Mouse (Mus musculus) stomach, embryonic 14.5 days (tissue): ENCODE data around the gene Fam207a. TPM values are rescaled to one million over a fixed set of nuclear protein-coding genes. Genes with fewer than 3 reads are reported as not detected.
A peak's percentile ranks its signal among the peaks of the same experiment; 100 is the strongest.

ENCODE experiments used
- ATAC-seq: fragments of 200-750 bp; cut with Nextera tagmentation; 2 replicates; pipeline ENCODE4 v1.8.0; 2017; ENCODE audit warnings: low read depth, moderate TSS enrichment; ENCODE audit not compliant: insufficient number of reproducible peaks, insufficient read depth, low FRiP score
- H3K27ac ChIP-seq: fragments of 300-500 bp; sonication (generic); 2 replicates; pipeline ENCODE4 v1.5.1; 2014; ENCODE audit warnings: mild to moderate bottlenecking, low read length, moderate library complexity, mixed read lengths
- H3K27me3 ChIP-seq: fragments of 300-500 bp; sonication (generic); 2 replicates; pipeline ENCODE4 v1.6.1; 2014; ENCODE audit warnings: low read length, control low read depth, mixed read lengths; ENCODE audit not compliant: control insufficient read depth, insufficient read depth
- H3K36me3 ChIP-seq: fragments of 300-500 bp; sonication (generic); 2 replicates; pipeline ENCODE4 v1.6.1; 2014; ENCODE audit warnings: mild to moderate bottlenecking, control low read depth, low read length, moderate library complexity, mixed read lengths; ENCODE audit not compliant: control insufficient read depth, insufficient read depth
- H3K4me1 ChIP-seq: fragments of 300-500 bp; sonication (generic); 2 replicates; pipeline ENCODE4 v1.6.1; 2014; ENCODE audit warnings: low read length, control low read depth, mixed read lengths; ENCODE audit not compliant: control insufficient read depth, insufficient read depth
- H3K4me2 ChIP-seq: fragments of 300-500 bp; sonication (generic); replicated peaks from 2 replicates; pipeline ENCODE4 v1.6.1; 2014; ENCODE audit warnings: low read depth, low read length, control low read depth
- H3K4me3 ChIP-seq: fragments of 300-500 bp; sonication (generic); 2 replicates; pipeline ENCODE4 v1.5.1; 2014; ENCODE audit warnings: low read depth, low read length, control low read depth
- H3K9ac ChIP-seq: fragments of 300-500 bp; sonication (generic); replicated peaks from 2 replicates; pipeline ENCODE4 v1.6.1; 2014; ENCODE audit warnings: low read depth, mild to moderate bottlenecking, control low read depth, low read length, moderate library complexity, mixed read lengths
- H3K9me3 ChIP-seq: fragments of 300-500 bp; sonication (generic); 2 replicates; pipeline ENCODE4 v1.6.1; 2016; ENCODE audit warnings: low read depth, low read length, control low read depth; ENCODE audit not compliant: control insufficient read depth
- WGBS: fragments of 180-500 bp; shearing (Covaris S2); extraction: QIAGEN DNeasy Blood & Tissue Kit; methylation state at CpG from one replicate; pipeline ENCODE4 v1.1.7; 2014; 5-methylcytosine and 5-hydroxymethylcytosine counted together
- polyA plus RNA-seq: library from polyadenylated mRNA; unstranded; fragments of >200 nt; fragmentation: Nextera tagmentation; extraction: Ambion mirVana; gene quantifications from 2 replicates; pipeline ENCODE4 v1.2.1, GENCODE M21; 2014

Gene Fam207a
- polyA plus RNA-seq = 31.0 and 34.2 TPM in 2 replicates

DNA sequence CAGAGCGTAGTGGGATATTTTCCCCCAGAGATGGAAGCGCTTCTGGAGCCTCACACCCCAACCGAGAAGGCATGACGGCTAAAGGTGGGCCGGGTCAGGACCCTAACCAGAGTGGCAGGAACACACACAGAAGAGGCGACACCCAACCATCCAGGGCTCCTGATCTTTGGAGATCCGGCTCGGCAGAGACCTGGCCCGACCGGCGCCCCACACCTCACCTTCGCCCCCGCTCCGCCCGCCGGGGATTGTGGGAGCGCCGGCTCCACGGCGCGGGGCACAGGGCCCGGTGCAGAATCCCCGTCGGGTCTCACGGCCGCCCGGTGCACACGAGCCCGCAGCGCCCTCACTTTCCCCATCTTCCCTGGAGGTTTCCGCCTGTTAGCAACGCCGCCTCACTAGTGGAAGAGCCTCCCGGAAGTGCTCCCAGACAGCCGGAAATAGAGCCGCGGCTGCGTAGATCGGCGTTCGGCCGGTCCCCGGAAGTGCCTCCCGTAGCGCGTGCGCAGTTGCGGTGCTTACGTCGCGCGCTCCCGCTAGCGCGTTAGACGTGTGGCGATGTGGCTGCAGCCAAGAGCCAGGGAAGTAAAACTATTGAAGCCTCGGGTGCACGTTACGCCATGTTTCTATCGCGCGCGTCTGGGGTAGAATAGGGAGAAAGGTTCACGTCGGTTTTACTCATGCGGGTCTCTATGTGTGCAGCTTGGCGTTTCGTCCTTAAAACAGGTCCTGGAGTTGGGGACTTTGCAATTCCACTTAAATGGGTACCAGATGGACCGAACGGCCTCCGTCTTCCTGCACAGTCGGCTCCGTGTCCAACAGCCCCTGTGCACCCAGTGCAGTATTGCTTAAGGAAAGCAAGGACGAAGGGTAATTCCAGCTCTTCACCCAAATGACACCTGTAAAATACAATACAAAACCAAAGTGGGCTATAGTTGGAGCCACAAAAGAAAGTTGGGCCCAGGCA, at the start of gene Fam207a:
Fam207a (minus strand) TSS at position 401 of the 964 bp plus-strand sequence.
- ATAC-seq = peak; percentile 89
- Histone ChIP-seq H3K36me3 (peaks cover 23% of the 10 kb centered on the region), H3K9me3 (no peaks in the 10 kb centered on the region), H3K4me2 (peak within 1 kb of the TSS; percentile 95), H3K9ac (peak within 1 kb of the TSS; percentile 97), H3K27me3 (no peaks in the 10 kb centered on the region), H3K4me1 (peaks cover 14% of the 10 kb centered on the region), H3K27ac (peak within 1 kb of the TSS; percentile 84), H3K4me3 (peak within 1 kb of the TSS; percentile 88)
- under 1% methylated on average over 75 of the region's 75 CpGs for WGBS

GRCm38 (mm10) chr10:77565005-77565404, 49.4 kb upstream of the Fam207a start:
- H3K36me3 ChIP-seq = no peaks in the 10 kb centered on the region
- no peak overlapping the region for H3K4me3 ChIP-seq
- H3K9me3 ChIP-seq = no peaks in the 10 kb centered on the region
- no peak for ATAC-seq
- 73% methylated on average over 8 of the region's 8 CpGs for WGBS
- H3K4me2 ChIP-seq = no peak overlapping the region
- H3K4me1 ChIP-seq = 0 out of 2 replicates have a peak, but pooled peaks cover 3% of the 10 kb centered on the region
- H3K9ac ChIP-seq = no peak overlapping the region
- H3K27ac ChIP-seq = no peak overlapping the region
- H3K27me3 ChIP-seq = no peaks in the 10 kb centered on the region

GRCm38 (mm10) chr10:77561508-77561907, 45.9 kb upstream of the Fam207a start:
- 65% methylated on average over 2 of the region's 2 CpGs for WGBS
- 0 out of 2 replicates have a peak, but pooled peaks cover 3% of the 10 kb centered on the region for H3K4me1 ChIP-seq
- H3K4me2 ChIP-seq = no peak overlapping the region
- no peaks in the 10 kb centered on the region for H3K9me3 ChIP-seq
- ATAC-seq = no peak
- H3K36me3 ChIP-seq = no peaks in the 10 kb centered on the region
- H3K4me3 ChIP-seq = no peak overlapping the region
- H3K27me3 ChIP-seq = no peaks in the 10 kb centered on the region
- H3K9ac ChIP-seq = no peak overlapping the region
- H3K27ac ChIP-seq = no peak overlapping the region

GRCm38 (mm10) chr10:77560830-77561229, 45.2 kb upstream of the Fam207a start:
- Histone ChIP-seq H3K9me3 (no peaks in the 10 kb centered on the region), H3K4me2 (no peak overlapping the region), H3K4me3 (no peak overlapping the region), H3K36me3 (no peaks in the 10 kb centered on the region), H3K27ac (no peak overlapping the region), H3K27me3 (no peaks in the 10 kb centered on the region), H3K9ac (no peak overlapping the region), H3K4me1 (0 out of 2 replicates have a peak, but pooled peaks cover 3% of the 10 kb centered on the region)
- ATAC-seq = no peak
- 81% methylated on average over 9 of the region's 9 CpGs for WGBS

DNA sequence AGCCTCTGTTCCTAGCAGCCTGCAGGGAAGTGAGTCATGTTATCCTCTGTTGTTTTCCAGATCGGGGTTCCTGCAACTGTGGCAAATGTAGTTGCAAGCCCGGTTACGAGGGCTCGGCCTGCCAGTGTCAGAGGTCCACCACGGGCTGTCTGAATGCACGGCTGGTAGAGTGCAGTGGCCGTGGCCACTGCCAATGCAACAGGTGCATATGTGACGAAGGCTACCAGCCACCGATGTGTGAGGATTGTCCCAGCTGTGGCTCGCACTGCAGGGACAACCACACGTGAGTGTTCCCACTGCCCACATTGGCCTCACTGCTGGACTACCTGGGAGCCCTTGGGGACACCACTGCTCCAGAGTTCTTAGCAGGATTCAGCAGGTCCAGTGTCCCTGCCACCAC, 44.5 kb upstream of the Fam207a start:
- Histone ChIP-seq H3K4me2 (no peak overlapping the region), H3K4me1 (no peaks in the 10 kb centered on the region), H3K4me3 (no peak overlapping the region), H3K9ac (no peak overlapping the region), H3K9me3 (no peaks in the 10 kb centered on the region), H3K36me3 (no peaks in the 10 kb centered on the region), H3K27me3 (no peaks in the 10 kb centered on the region), H3K27ac (no peak overlapping the region)
- 90% methylated on average over 11 of the region's 11 CpGs for WGBS
- no peak for ATAC-seq

DNA sequence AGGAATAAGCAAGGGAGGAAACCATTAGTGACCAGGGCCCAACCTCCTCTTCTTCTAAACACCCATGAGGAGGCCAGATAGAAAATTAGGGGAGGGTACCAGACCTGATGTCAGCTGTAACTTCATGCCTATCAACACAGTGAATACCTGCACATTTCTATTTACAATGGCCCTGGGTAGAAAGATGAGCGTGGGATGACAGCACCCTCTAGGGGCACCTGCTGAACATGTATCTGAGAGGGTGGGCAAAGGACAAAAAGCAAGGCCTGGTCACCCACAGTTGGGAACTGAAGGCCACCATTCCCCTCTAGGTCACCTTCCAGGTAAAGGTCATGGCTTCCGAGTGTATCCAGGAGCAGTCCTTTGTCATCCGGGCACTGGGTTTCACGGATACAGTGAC, 42.1 kb upstream of the Fam207a start:
- H3K9ac ChIP-seq = no peak overlapping the region
- no peak for ATAC-seq
- 88% methylated on average over 4 of the region's 4 CpGs for WGBS
- no peak overlapping the region for H3K4me2 ChIP-seq
- H3K36me3 ChIP-seq = no peaks in the 10 kb centered on the region
- no peaks in the 10 kb centered on the region for H3K4me1 ChIP-seq
- no peak overlapping the region for H3K27ac ChIP-seq
- no peaks in the 10 kb centered on the region for H3K9me3 ChIP-seq
- no peak overlapping the region for H3K4me3 ChIP-seq
- H3K27me3 ChIP-seq = no peaks in the 10 kb centered on the region

DNA sequence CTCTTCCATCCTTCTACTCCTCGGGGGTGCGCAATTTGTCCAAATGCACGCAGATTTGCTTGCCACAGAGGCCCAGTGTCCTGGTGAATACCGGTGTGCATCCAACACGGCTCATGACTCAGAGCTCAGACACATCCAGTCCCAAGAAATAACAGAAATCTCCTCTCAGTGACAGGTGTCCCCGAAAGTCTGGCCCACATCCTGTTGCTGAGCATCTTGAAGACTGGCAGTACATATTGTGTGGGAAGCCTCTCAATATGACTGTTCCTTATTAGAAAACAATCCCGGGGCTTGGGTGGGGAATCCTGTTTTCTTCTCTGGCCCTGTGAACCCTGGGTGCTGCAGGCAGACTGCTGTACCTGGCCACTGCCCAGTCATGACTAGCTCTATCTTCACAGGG, 41.0 kb upstream of the Fam207a start:
- no peaks in the 10 kb centered on the region for H3K4me1 ChIP-seq
- no peaks in the 10 kb centered on the region for H3K36me3 ChIP-seq
- H3K4me2 ChIP-seq = no peak overlapping the region
- 90% methylated on average over 7 of the region's 7 CpGs for WGBS
- H3K9me3 ChIP-seq = no peaks in the 10 kb centered on the region
- H3K9ac ChIP-seq = no peak overlapping the region
- no peaks in the 10 kb centered on the region for H3K27me3 ChIP-seq
- no peak for ATAC-seq
- no peak overlapping the region for H3K27ac ChIP-seq
- no peak overlapping the region for H3K4me3 ChIP-seq

GRCm38 (mm10) chr10:77554918-77555317, 39.3 kb upstream of the Fam207a start:
- Histone ChIP-seq H3K4me1 (no peaks in the 10 kb centered on the region), H3K9me3 (no peaks in the 10 kb centered on the region), H3K27me3 (no peaks in the 10 kb centered on the region), H3K27ac (no peak overlapping the region), H3K36me3 (no peaks in the 10 kb centered on the region), H3K9ac (no peak overlapping the region), H3K4me3 (no peak overlapping the region), H3K4me2 (no peak overlapping the region)
- WGBS = 89% methylated on average over 4 of the region's 4 CpGs
- ATAC-seq = no peak
